Mouse (Mus musculus) thymus, adult 2 months (tissue): ENCODE measurements around the gene Arl2. TPM values are rescaled to one million over a fixed set of nuclear protein-coding genes. Genes with fewer than 3 reads are reported as not detected.

ENCODE experiments used
- DNase-seq: peaks from one replicate; pipeline ENCODE4 v3.0.0; 2021
- H3K27ac ChIP-seq: fragments of 200-500 bp; 2 replicates; pipeline ENCODE4 v1.5.1; 2012; ENCODE audit warnings: low read length, control low read depth; ENCODE audit not compliant: control insufficient read depth, insufficient read depth
- H3K27me3 ChIP-seq: fragments of 200-500 bp; 2 replicates; pipeline ENCODE4 v1.6.1; 2012; ENCODE audit warnings: mild to moderate bottlenecking, low read length, moderate library complexity, mixed read lengths; ENCODE audit not compliant: control insufficient read depth, insufficient read depth
- H3K36me3 ChIP-seq: fragments of 200-500 bp; 2 replicates; pipeline ENCODE4 v1.6.1; 2012; ENCODE audit warnings: mild to moderate bottlenecking, low read length, moderate library complexity; ENCODE audit not compliant: control insufficient read depth, insufficient read depth
- H3K4me1 ChIP-seq: fragments of 200-500 bp; replicated peaks from 2 replicates; pipeline ENCODE4 v1.6.1; 2012; ENCODE audit warnings: low read length; ENCODE audit not compliant: control insufficient read depth, insufficient read depth
- H3K4me3 ChIP-seq: fragments of 200-500 bp; 2 replicates; pipeline ENCODE4 v1.5.1; 2012; ENCODE audit warnings: mild to moderate bottlenecking, low read length, control low read depth, moderate library complexity; ENCODE audit not compliant: control insufficient read depth, insufficient read depth
- CTCF ChIP-seq: fragments of 200-500 bp; IDR thresholded peaks from 2 replicates; pipeline ENCODE4 v1.5.1; 2012; ENCODE audit warnings: mild to moderate bottlenecking, control low read depth, low read length, moderate library complexity, borderline replicate concordance; ENCODE audit not compliant: control insufficient read depth, poor library complexity, insufficient read depth; ENCODE audit errors: extremely low read depth
- POLR2A ChIP-seq: fragments of 200-500 bp; IDR thresholded peaks from 2 replicates; pipeline ENCODE4 v1.6.1; 2012; ENCODE audit warnings: mild to moderate bottlenecking, low read length, control low read depth, moderate library complexity; ENCODE audit not compliant: control insufficient read depth, poor library complexity, insufficient read depth; ENCODE audit errors: extremely low read depth
- WGBS: fragments of 180-500 bp; shearing (Covaris S2); methylation state at CpG from one replicate; pipeline ENCODE4 v1.1.7; 2018; 5-methylcytosine and 5-hydroxymethylcytosine counted together
- polyA plus RNA-seq: library from polyadenylated mRNA; depleted of rRNA; stranded (reverse); fragments of >200 nt; gene quantifications from 2 replicates; pipeline ENCODE4 v1.2.3, GENCODE M21; 2012

The Arl2 gene
- polyA plus RNA-seq, 1 experiment = 119 TPM

DNA sequence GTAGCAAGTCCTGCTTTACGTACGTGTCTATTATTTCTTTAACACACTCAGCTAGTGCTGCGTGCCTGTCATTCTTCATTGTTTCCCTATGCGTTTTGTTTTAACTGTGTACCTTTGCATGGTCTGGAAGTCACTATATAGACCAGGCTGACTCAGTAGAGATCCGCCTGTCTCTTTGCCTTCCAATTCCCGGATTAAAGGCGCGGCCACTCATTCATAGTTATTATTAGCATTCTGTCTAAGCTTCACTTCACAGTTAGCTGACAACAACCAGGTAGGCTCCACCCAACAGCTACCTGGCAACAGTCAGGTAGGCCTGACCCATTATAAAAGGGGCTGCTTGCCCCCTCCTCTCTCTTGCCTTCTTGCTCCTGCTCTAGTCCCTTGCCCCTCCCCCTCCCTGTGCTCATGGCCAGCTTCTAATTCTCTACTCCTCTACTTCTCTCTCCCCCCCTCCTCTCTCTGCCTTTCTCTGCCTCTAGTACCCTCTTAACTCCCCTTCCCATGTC is 22.6 kb downstream of the Arl2 start:
- Histone ChIP-seq H3K27ac (no peak overlapping the region), H3K4me1 (peaks cover 8% of the 10 kb centered on the region; the same call in 1 of the 2 replicates)

GRCm38 (mm10) chr19:6117986-6118676 is 23.2 kb downstream of the Arl2 start, which contains the start of gene Sac3d1:
Sac3d1 (minus strand) TSS chr19:6118650.
- Histone ChIP-seq H3K4me3 (peak within 1 kb of the TSS; percentile 66), H3K4me1 (peaks cover 8% of the 10 kb centered on the region; the same call in 1 of the 2 replicates), H3K36me3 (no peaks in the 10 kb centered on the region; the same call in 1 of the 2 replicates), H3K27me3 (no peaks in the 10 kb centered on the region), H3K27ac (no peak within 1 kb of the TSS)
- under 1% methylated on average over 77 of the region's 77 CpGs for WGBS
- DNase-seq = peak; percentile 91
- TF ChIP-seq CTCF (peak; percentile 62; the same call in 1 of the 2 replicates), POLR2A (peak; percentile 39; the same call in 1 of the 2 replicates)

More for the DNA sequence above, 22.6 kb downstream of the Arl2 start:
- no peak for TF ChIP-seq POLR2A
- TF ChIP-seq CTCF = no peak
- Histone ChIP-seq H3K4me3 (no peak overlapping the region), H3K27me3 (no peaks in the 10 kb centered on the region), H3K36me3 (no peaks in the 10 kb centered on the region; the same call in 1 of the 2 replicates)
- WGBS = 5% methylated on average over 8 of the region's 8 CpGs
- no peak for DNase-seq

GRCm38 (mm10) chr19:6117346-6117985 is 23.9 kb downstream of the Arl2 start:
- H3K27me3 ChIP-seq = no peaks in the 10 kb centered on the region
- TF ChIP-seq CTCF = no peak
- TF ChIP-seq POLR2A = no peak; the same call in 1 of the 2 replicates
- H3K4me1 ChIP-seq = peaks cover 8% of the 10 kb centered on the region; the same call in 1 of the 2 replicates
- peak overlapping the region; percentile 66 for H3K4me3 ChIP-seq
- no peaks in the 10 kb centered on the region; the same call in 1 of the 2 replicates for H3K36me3 ChIP-seq
- H3K27ac ChIP-seq = no peak overlapping the region
- no peak for DNase-seq
- WGBS = 4% methylated on average over 32 of the region's 32 CpGs

- no peak for TF ChIP-seq POLR2A
- TF ChIP-seq CTCF = no peak
- H3K27me3 ChIP-seq = no peaks in the 10 kb centered on the region
- no peak overlapping the region for H3K27ac ChIP-seq
- no peaks in the 10 kb centered on the region; the same call in 1 of the 2 replicates for H3K36me3 ChIP-seq
- 87% methylated on average over 15 of the region's 15 CpGs for whole genome bisulfite sequencing
- DNase-seq = no peak
- no peak overlapping the region for H3K4me3 ChIP-seq
- H3K4me1 ChIP-seq = peaks cover 8% of the 10 kb centered on the region; the same call in 1 of the 2 replicates
Measured at GRCm38 (mm10) chr19:6116113-6116850, 25.1 kb downstream of the Arl2 start.

GRCm38 (mm10) chr19:6113116-6113515 is 28.2 kb downstream of the Arl2 start:
- WGBS = 91% methylated on average over 6 of the region's 6 CpGs
- no peak for TF ChIP-seq CTCF
- TF ChIP-seq POLR2A = no peak

DNA sequence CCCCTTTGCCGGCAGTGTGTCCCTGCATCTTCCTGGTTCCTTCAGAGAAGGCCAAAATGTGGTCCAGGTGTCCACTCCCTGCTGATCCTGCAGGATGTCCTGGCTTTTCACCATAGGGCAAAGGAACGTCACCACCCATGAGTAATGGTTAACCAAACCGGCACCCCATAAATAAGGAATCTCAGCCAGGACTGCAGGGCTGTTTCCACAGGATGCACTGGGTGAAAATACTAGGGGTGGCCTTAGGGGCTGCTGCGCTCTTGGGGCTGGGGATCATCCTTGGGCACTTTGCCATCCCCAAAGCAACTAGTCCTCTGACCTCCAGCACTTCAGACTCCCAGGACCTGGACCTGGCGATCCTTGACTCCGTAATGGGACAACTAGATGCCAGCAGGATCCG is 35.8 kb downstream of the Arl2 start, which contains the start of gene Naaladl1:
Gene Naaladl1, plus strand, starts transcription at position 197 of the 400 bp plus-strand sequence.
- no peak within 1 kb of the TSS for H3K4me3 ChIP-seq
- no peaks in the 10 kb centered on the region for H3K36me3 ChIP-seq
- no peak within 1 kb of the TSS for H3K27ac ChIP-seq
- no peaks in the 10 kb centered on the region for H3K27me3 ChIP-seq
- TF ChIP-seq CTCF (no peak), POLR2A (no peak)
- DNase-seq = no peak
- WGBS = 98% methylated on average over 7 of the region's 7 CpGs
- H3K4me1 ChIP-seq = no peaks in the 10 kb centered on the region

More at GRCm38 (mm10) chr19:6113116-6113515, 28.2 kb downstream of the Arl2 start:
- H3K27ac ChIP-seq = no peak overlapping the region
- H3K4me1 ChIP-seq = peaks cover 8% of the 10 kb centered on the region; the same call in 1 of the 2 replicates
- H3K27me3 ChIP-seq = no peaks in the 10 kb centered on the region
- no peaks in the 10 kb centered on the region; the same call in 1 of the 2 replicates for H3K36me3 ChIP-seq
- no peak for DNase-seq
- H3K4me3 ChIP-seq = no peak overlapping the region
